Mouse (Mus musculus): ENCODE data around the gene Zbtb25.

Gene Zbtb25

GRCm38 (mm10) chr12:76376649-76377048, 7.2 kb upstream of the Zbtb25 start:
- DNase-seq (ENCODE audit: low read depth) = no peak

- no peak for DNase-seq (ENCODE audit: low read depth)
These were observed 6.1 kb upstream of the Zbtb25 start for GRCm38 (mm10) chr12:76375506-76375905.

GRCm38 (mm10) chr12:76374911-76375310, 5.5 kb upstream of the Zbtb25 start:
- DNase-seq (ENCODE audit: low read depth) = no peak

DNA sequence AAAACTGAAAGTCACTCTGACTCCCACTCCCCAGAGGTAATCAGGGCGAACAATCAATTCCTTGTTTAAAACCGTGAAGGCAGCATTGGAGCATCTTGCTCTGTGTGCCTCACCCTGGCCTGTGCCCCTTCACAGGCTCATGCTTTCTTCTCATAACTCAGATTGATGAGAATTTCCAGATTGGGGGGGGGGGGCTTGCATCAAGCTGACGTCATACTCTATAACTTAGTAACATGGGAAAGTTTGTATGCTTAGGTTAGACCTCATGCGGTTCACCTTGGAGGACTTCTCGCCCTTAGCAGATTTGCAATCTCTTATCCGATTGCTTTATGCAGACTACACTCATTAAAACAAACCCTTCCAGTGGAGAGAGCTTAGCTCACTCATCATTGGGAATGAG, 4.6 kb upstream of the Zbtb25 start:
- DNase-seq (ENCODE audit: low read depth) = no peak

DNA sequence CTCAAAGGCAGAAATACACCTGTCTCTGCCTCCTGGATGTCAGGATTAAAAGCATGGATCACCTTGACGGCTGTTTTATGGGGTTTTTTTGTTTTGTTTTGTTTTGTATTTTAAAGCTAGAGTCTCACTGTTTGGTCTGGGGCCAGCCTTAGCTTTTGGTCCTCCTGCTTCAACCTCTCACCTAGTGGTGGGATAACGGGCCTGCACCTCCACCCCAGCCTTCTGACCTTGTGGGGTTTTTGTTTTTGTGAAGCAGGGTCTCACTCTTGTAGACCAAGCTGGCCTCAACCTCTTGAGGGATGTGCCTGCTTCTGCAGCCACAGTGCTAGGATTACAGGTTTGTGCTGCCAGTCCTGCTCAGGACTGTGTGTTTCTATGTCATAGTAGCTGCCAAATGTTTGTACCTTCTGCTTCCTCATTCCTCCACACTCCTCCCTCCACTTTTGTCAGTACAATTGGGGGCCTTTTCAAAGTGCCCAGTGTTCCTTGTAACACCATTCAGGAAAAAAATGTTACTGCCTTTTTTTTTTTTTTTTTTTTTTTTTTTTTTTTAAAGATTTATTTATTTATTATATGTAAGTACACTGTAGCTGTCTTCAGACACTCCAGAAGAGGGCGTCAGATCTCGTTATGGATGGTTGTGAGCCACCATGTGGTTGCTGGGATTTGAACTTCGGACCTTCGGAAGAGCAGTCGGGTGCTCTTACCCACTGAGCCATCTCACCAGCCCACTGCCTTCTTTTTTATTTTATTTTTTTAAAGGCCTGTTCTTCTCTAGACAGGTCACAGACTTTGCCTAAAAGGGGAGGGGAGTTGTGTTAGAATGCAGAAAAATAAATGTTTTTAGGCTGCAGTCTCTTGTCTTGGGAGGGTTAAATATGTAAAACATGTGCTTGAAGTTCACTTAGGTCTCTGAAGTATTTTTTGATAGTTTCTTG, 3.7 kb upstream of the Zbtb25 start:
- DNase-seq (ENCODE audit: low read depth) = no peak

DNA sequence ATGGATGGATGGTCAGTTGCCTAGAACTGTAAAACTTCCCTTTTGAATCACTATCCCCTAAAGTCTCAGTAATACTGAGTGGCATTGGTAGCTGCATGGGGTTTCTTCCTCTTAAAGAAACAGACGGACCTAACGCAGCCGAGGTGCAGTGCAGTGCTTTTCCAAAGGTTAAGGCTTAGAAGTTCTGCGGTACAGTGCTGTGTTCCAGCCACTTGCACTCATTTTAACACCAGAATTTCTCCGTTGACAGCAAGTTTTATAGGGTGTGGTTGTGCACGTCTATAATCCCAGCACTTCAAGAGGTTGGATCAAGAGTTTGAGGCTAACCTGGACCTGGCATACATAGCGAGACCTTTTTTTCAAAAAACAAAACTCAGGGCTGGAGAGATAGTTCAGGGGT, 2.6 kb upstream of the Zbtb25 start:
- no peak for DNase-seq (ENCODE audit: low read depth)

- no peak for DNase-seq (ENCODE audit: low read depth)
These were observed 1.6 kb upstream of the Zbtb25 start for GRCm38 (mm10) chr12:76370831-76371571.

- DNase-seq (ENCODE audit: low read depth) = no peak
These were observed 802 bp upstream of the Zbtb25 start, which contains the start of gene Zbtb1 for GRCm38 (mm10) chr12:76369978-76370830. Gene Zbtb1 (plus strand): TSS chr12:76370266.

- no peak for DNase-seq (ENCODE audit: low read depth)
These were observed 604 bp downstream of the Zbtb25 start for GRCm38 (mm10) chr12:76368790-76369205.

DNA sequence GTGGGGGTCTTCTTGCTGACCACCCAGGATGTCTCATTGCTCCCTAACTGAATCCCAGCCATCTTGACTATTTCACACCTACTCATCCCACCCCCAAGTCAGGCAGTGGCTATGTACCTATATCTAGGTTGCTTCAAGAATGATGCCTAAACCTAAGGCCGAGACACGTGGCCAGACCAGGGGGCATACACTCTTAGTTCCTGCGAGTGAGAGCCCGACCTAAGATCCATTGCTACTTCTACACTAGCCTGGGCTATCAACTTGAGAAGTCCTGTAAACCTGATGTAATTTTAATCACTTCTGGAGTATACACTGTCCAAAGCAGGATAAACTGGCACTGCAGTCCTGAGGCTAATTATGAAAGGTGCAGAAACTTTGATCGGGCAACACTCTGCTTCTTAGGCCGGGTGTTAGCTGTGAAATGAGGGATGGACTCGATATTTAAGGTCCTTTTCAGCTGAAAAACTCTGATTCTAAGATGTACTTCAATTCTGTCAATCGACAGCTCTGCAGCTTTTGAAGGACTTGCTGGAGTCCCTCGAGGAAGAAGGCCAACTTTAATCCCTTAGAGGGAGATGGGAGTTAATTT, 1.1 kb downstream of the Zbtb25 start:
- no peak for DNase-seq (ENCODE audit: low read depth)

- no peak for DNase-seq (ENCODE audit: low read depth)
These were observed 2.1 kb downstream of the Zbtb25 start for GRCm38 (mm10) chr12:76367096-76367995.

- DNase-seq (ENCODE audit: low read depth) = no peak
These were observed 3.1 kb downstream of the Zbtb25 start for GRCm38 (mm10) chr12:76366276-76366675.

DNA sequence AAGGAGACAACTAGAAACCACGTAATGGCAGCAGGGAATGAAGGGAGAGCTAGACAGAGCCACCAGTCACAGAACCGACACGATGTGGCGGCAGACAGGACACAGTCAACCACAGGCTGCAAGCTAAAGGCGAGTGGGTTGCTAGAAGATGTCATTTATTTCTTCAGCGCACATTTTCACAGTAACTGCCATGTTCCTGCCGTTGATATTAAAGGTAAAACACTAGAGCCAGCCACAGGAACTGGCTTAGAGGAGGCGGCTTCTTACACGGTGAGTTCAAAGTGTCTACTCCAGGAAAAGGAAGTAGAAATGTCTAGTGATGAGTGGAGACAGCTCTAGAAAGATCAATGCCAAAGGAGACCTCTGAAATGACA, 7.1 kb downstream of the Zbtb25 start:
- DNase-seq (ENCODE audit: low read depth) = no peak

DNA sequence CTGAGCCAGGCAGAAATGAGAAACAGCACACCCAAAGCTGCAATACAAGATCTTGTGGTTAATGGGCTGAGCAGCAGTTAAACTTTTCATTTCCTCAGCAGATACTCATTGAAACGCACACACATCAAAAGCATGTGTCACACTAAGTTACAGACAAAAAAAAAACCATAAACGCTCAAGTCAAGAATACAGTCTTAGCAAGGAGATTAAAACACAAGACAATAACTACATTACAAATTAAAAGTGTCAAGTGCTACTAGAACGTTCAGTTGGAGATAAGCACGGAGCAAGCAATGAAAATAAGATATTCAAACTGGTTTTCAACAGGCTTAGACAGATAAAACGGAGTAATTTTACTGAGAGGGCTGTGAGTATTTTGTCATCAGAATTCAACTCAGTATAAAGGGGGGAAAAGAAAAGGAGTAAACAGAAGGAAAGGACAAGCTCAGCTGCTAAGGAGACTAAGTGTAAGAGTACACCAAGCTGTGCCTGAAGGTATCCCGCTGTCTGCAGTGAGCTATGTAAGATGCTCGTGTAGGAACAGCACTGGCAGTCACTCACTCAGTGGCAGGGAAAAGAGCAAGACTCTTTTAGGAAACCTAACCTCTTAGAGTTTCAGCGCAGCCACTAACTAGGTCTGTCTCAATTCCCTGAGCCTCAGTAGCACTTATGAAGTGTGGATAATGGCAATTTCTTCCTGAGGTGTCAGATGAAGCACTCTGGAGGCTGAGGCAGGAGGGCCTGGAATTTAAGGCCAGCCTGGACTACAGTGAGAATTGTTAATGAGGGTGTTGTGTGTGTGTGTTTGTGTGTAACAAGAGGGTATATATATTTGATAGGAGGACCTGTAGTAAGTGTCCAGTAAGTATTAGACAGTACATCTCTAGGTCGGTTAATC, 7.7 kb downstream of the Zbtb25 start:
- DNase-seq (ENCODE audit: low read depth) = no peak

GRCm38 (mm10) chr12:76360868-76361267, 8.5 kb downstream of the Zbtb25 start:
- no peak for DNase-seq (ENCODE audit: low read depth)

DNA sequence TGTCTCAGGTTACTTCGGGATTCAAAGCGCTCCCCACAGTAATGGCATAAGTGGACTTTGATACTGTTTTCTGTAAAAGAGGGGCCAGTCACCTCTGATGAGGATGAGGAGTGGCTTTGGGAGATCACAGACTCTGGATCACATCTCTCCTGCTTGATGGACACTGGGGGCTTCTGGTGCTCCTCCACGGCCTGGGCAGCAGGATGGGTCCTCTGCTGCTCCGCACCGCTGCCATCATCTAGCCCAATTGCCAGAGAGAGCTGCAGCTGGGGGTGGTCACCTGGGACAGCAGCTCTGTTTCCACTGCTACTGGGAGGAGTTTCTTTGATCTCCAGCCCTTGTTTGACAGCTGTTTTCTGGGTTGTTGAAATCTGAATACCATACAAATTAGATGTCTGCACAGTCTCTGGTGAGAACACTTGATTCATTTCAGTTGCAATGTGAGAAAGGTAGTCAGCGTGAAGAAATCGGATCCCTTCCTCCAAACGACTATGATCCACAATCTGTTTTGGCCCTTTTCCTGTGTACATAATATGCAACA, 19.7 kb downstream of the Zbtb25 start:
- DNase-seq (ENCODE audit: low read depth) = no peak

DNA sequence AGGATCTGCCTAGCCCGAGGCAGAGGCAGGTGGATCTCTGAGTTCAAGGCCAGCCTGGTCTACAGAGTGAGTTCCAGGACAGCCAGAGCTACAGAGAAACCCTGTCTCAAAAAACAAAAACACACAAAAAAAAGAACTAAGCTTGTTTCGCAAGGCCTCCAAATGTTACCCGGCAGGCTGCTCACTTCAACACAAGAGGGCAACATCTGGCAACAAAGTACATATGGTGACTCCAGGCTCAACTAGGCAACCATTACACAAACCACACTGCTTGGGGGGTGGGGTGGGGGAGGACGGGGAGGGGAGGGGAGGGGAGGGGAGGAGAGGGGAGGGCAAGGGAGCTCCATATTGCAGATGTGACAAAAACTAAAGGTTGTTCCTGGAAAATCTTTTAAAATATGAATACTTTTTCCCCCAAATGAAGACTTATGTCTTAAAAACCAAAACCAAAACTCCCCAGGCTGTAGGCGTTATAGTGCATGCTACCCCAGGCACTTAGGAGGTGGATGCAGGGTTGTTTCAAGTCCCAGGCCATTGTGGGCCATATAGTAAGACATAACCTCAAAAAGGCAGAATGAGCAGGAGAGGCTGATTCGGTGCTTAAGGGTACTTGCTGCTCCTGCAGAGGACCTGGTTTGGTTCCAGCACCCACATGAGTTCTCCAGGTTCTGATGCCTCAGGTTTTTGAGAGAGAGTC, 23.5 kb downstream of the Zbtb25 start:
- DNase-seq (ENCODE audit: low read depth) = peak; percentile 49

GRCm38 (mm10) chr12:76341080-76341479, 28.3 kb downstream of the Zbtb25 start:
- DNase-seq (ENCODE audit: low read depth) = peak; percentile 36

All from fibroblast of lung, adult 2 months (primary cell).